ENCODE assay signal across 10 mouse cellular contexts in genomic region chr11:115776954-115777353, GRCm38 (mm10). TPM values are rescaled to one million over a fixed set of nuclear protein-coding genes. Genes with fewer than 3 reads are reported as not detected.
DNase-seq lines count a peak whose midpoint lies in the region; TF ChIP-seq lines count a peak whose summit lies in the region.
"Had no signal": no experiment of that assay in that cellular context is flagged by ENCODE, and none has a peak within 500 bp of the region (broad histone marks: within the 10 kb centered on the region; RNA-seq: fewer than 3 reads in every experiment).

No protein-coding gene starts in this region.

- H3K79me2 ChIP-seq in heart, adult 2 months (replicated peaks; ENCODE audit: control insufficient read depth, insufficient read depth, low read length): peaks cover 2% of the 10 kb centered on the region; the same call in 1 of the 2 replicates

- H3K9me3 ChIP-seq in embryonic facial prominence, embryonic 10.5 days: no peaks in the 10 kb centered on the region
- H3K9me3 ChIP-seq: neural tube, embryonic 13.5 days had no signal

- peaks cover 6% of the 10 kb centered on the region; the same call in 1 of the 2 replicates for H3K36me3 ChIP-seq in heart, adult 2 months (ENCODE audit: control insufficient read depth, insufficient read depth, low read length)
- H3K36me3 ChIP-seq in embryonic facial prominence, embryonic 10.5 days (replicated peaks): peaks cover 27% of the 10 kb centered on the region
- H3K36me3 ChIP-seq: neural tube, embryonic 13.5 days had no signal

- peak overlapping the region; percentile 79 for H3K27ac ChIP-seq in heart, adult 2 months
- H3K27ac ChIP-seq in embryonic facial prominence, embryonic 10.5 days (replicated peaks): peak overlapping the region; percentile 65

- H3K4me3 ChIP-seq in heart, adult 2 months: no peak overlapping the region
- H3K4me3 ChIP-seq in embryonic facial prominence, embryonic 10.5 days: 0 out of 2 replicates have a peak overlapping the region, but pooled peaks have one; percentile 6
- H3K4me3 ChIP-seq: neural tube, embryonic 13.5 days had no signal

- DNase-seq in heart, adult 2 months: peak in 1 of 2 experiments; percentile 24
- no peak for DNase-seq in heart, postnatal 36 days
- DNase-seq in kidney, postnatal 10 days: peak; percentile 14
- DNase-seq in kidney, adult 9 months: no peak
- DNase-seq in embryonic facial prominence, embryonic 10.5 days (ENCODE audit: low spot score): no peak
- peak; percentile 6 for DNase-seq in heart, postnatal 4 days
- DNase-seq in retina, postnatal 1 day: no peak
- DNase-seq in cerebellum, postnatal 4 days (ENCODE audit: low spot score in 2 of 2): no peak
- DNase-seq: lung, adult 2 months had no signal

- intact Hi-C loops in heart, adult 2 months (cut with DNase I): loop anchor here (5.0 kb wide), 1 partner anchor 40 kb away; no protein-coding TSS in a partner anchor
- intact Hi-C loops in heart, postnatal 36 days (cut with DNase I): loop anchor here (5.0 kb wide), 1 partner anchor 40 kb away; no protein-coding TSS in a partner anchor

- no peaks in the 10 kb centered on the region for H3K27me3 ChIP-seq in heart, adult 2 months (ENCODE audit: control insufficient read depth, insufficient read depth, low read length)
- H3K27me3 ChIP-seq in embryonic facial prominence, embryonic 10.5 days (replicated peaks; ENCODE audit: low read depth, poor library complexity, severe bottlenecking): no peaks in the 10 kb centered on the region; the same call in 1 of the 2 replicates
- H3K27me3 ChIP-seq: neural tube, embryonic 13.5 days had no signal

- peaks cover 26% of the 10 kb centered on the region for H3K4me1 ChIP-seq in heart, adult 2 months (ENCODE audit: control insufficient read depth, insufficient read depth, low read length)
- H3K4me1 ChIP-seq in embryonic facial prominence, embryonic 10.5 days: peaks cover 72% of the 10 kb centered on the region

- no peak for TF ChIP-seq EP300 in heart, adult 2 months (IDR thresholded peaks at IDR 0.05; ENCODE audit: insufficient read depth, low read depth, low read length)

- 59% methylated on average over 9 of the region's 9 CpGs for WGBS in heart, adult 2 months
- WGBS in embryonic facial prominence, embryonic 10.5 days: 53% methylated on average over 9 of the region's 9 CpGs

- no peak for TF ChIP-seq CTCF in heart, adult 2 months (IDR thresholded peaks at IDR 0.05)

- TF ChIP-seq POLR2A in heart, adult 2 months (IDR thresholded peaks at IDR 0.05; ENCODE audit: insufficient read depth, low read depth, low read length): no peak

- H3K9ac ChIP-seq in heart, adult 2 months (ENCODE audit: low read depth, low read length): no peak overlapping the region

RNA-seq across cellular contexts. Expression of gene Tmem94, which starts 11.7 kb away (rescaled TPM):
- total RNA-seq in heart, adult 2 months (2021): 100 to 1,000 TPM in 1 of 2 experiments, 10 to 100 TPM in 1; 99.5 to 103 TPM
- polyA plus RNA-seq in heart, adult 2 months (2012; rRNA removed): 125 and 135 TPM in 2 replicates
- 100 to 1,000 TPM in 1 of 2 experiments, 10 to 100 TPM in 1; 92.3 to 101 TPM for total RNA-seq in heart, postnatal 36 days (2021)
- polyA plus RNA-seq in embryonic facial prominence, embryonic 10.5 days (2016; fragmentation: Nextera tagmentation; extraction: Ambion mirVana): 34.6 and 38.9 TPM in 2 replicates
- 100 to 1,000 TPM; 103 to 108 TPM for total RNA-seq in heart, postnatal 4 days (2021)

RNA-seq across cellular contexts. Expression of gene Caskin2, which starts 36.5 kb away (rescaled TPM):
- 10 to 100 TPM; 40.5 to 43.8 TPM for total RNA-seq in heart, adult 2 months (2021)
- 38.5 TPM in 2 replicates for polyA plus RNA-seq in heart, adult 2 months (2012; rRNA removed)
- 10 to 100 TPM; 48.6 to 50.6 TPM for total RNA-seq in heart, postnatal 36 days (2021)
- polyA plus RNA-seq in embryonic facial prominence, embryonic 10.5 days (2016; fragmentation: Nextera tagmentation; extraction: Ambion mirVana): 20.3 and 20.4 TPM in 2 replicates
- 10 to 100 TPM; 51.7 to 58.8 TPM for total RNA-seq in heart, postnatal 4 days (2021)

RNA-seq across cellular contexts. Expression of gene Tsen54, which starts 37.6 kb away (rescaled TPM):
- total RNA-seq in heart, adult 2 months (2021): 1 to 10 TPM; 7.2 to 9.3 TPM
- 15.9 and 16.3 TPM in 2 replicates for polyA plus RNA-seq in heart, adult 2 months (2012; rRNA removed)
- 1 to 10 TPM; 8.7 to 9.7 TPM for total RNA-seq in heart, postnatal 36 days (2021)
- 40.3 and 40.6 TPM in 2 replicates for polyA plus RNA-seq in embryonic facial prominence, embryonic 10.5 days (2016; fragmentation: Nextera tagmentation; extraction: Ambion mirVana)
- total RNA-seq in heart, postnatal 4 days (2021): 10 to 100 TPM; 13.0 to 14.2 TPM

RNA-seq across cellular contexts. Expression of gene Llgl2, which starts 46.9 kb away (rescaled TPM):
- 10 to 100 TPM; 18.4 to 20.3 TPM for total RNA-seq in heart, adult 2 months (2021)
- 19.4 and 20.2 TPM in 2 replicates for polyA plus RNA-seq in heart, adult 2 months (2012; rRNA removed)
- total RNA-seq in heart, postnatal 36 days (2021): 10 to 100 TPM; 18.7 to 21.2 TPM
- 15.3 and 15.5 TPM in 2 replicates for polyA plus RNA-seq in embryonic facial prominence, embryonic 10.5 days (2016; fragmentation: Nextera tagmentation; extraction: Ambion mirVana)
- 10 to 100 TPM; 20.0 to 21.2 TPM for total RNA-seq in heart, postnatal 4 days (2021)

Comparison
In these comparisons a context has a peak if more than half of its experiments do, and no peak if none do; other contexts are left out.
1. DNase-seq: peak in kidney, postnatal 10 days (single experiment) and heart, postnatal 4 days (single experiment); none in heart, postnatal 36 days (0 of 2), kidney, adult 9 months (single experiment), embryonic facial prominence, embryonic 10.5 days (single experiment), retina, postnatal 1 day (single experiment) and cerebellum, postnatal 4 days (0 of 2).